Mouse (Mus musculus) thymus, postnatal 25 days (tissue): ENCODE measurements around the gene C1qtnf4.

Experiments used
- DNase-seq: peaks from one replicate; pipeline ENCODE4 v3.0.0; 2022

Gene C1qtnf4

DNA sequence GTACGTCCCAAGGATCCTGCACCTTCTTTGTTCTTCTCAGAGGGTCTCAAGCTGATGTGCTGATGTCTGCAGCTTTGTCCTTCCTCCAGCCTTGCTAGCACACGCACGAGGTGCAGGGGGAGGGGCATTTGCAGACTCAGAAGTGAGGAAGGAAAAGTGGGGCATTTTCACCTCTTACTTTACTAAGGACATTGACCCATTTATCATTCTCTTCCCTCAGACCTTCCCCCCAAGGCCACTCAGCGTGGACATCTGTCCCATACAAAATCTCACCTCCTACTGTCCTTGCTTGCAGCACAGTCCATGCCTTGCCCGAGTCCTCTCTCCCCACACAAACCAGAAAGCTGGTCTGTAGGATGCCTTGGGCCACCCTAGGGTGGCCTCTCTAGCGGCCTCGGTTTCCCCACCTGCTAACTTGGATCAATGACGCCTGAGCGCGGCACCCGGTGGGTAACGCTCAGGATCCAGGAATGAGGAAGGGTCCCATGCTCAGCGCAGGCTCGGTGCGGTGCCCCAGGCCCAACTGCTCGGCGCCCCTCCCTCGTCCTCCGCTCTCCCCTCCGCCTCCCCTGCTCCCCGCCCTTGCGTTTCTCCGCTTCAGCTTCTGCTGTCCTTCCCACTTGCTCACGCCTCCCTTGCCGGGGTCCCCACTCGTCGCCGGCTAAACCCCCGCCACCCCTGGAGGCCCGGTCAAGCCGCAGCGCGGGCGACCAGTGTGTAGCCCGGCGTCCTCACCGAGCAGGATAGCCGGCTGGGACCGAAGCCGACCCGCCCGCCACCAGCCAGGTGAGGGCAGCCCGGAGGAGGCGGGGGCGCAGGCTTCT lies at the start of gene C1qtnf4:
Gene C1qtnf4 (plus strand): TSS at position 643 of the 824 bp plus-strand sequence.
- no peak for DNase-seq

DNA sequence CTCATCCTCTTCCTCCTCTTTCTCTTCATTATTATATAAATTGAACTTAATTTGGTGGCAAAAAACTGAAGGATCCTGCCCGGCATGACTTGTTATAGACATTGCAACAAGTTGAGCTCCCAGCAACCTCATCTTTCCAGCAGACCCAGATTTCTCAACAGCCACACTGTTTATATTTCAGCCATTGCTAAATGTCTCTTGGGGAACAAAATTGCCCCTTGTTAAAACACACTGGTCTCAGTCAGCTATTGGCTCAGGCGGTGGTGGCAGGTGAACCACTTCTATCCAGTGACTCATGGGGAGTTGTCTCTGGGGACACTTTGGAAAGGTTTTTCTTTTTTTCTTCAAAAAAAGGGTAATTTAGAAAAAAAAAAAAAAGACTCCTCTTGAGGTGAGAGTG lies 47.0 kb upstream of the C1qtnf4 start:
- DNase-seq: no peak

GRCm38 (mm10) chr2:90843666-90844065 lies 42.0 kb upstream of the C1qtnf4 start:
- DNase-seq: no peak

DNA sequence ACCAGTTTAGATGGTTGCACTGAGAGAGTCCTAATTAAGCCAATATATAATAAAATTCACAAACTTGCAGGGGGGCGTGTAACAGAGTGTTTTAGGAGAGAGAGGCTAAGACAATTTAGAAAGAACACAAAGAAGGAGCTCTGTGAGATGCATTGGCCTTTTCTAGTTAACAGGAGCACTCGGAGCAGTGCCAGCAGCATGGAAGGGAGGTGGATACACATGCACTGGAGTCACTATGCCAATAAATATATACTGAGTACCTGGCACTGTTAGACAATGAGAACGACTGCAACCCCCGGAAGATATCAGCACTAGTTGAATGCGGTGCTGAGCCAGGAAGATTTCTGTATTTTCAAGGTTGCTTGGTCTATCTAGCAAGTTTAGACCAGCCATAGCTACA lies 41.4 kb upstream of the C1qtnf4 start:
- DNase-seq: no peak

DNA sequence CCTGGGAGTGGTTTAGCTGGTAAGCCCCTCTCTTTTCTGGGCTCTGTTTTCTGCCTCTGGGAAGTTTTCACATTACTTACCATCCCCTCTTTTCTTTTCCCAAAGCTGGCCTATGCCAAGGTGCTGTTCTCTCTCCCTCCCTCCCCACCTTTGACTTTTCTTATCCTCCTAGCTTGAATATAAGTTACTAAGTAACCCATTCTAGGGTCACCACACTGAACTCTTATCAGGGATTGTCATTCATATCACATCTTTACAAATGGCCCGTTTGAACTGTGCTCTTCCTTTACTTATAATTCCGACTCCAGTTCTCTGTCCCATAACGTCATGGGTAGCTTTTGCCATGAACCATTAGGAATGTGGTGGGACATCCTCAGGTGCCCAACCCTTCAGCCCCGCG lies 40.4 kb upstream of the C1qtnf4 start:
- DNase-seq: no peak

- DNase-seq: no peak
Measured at GRCm38 (mm10) chr2:90846171-90846570, 39.5 kb upstream of the C1qtnf4 start.

GRCm38 (mm10) chr2:90846597-90846954 lies 39.1 kb upstream of the C1qtnf4 start:
- DNase-seq: no peak

DNA sequence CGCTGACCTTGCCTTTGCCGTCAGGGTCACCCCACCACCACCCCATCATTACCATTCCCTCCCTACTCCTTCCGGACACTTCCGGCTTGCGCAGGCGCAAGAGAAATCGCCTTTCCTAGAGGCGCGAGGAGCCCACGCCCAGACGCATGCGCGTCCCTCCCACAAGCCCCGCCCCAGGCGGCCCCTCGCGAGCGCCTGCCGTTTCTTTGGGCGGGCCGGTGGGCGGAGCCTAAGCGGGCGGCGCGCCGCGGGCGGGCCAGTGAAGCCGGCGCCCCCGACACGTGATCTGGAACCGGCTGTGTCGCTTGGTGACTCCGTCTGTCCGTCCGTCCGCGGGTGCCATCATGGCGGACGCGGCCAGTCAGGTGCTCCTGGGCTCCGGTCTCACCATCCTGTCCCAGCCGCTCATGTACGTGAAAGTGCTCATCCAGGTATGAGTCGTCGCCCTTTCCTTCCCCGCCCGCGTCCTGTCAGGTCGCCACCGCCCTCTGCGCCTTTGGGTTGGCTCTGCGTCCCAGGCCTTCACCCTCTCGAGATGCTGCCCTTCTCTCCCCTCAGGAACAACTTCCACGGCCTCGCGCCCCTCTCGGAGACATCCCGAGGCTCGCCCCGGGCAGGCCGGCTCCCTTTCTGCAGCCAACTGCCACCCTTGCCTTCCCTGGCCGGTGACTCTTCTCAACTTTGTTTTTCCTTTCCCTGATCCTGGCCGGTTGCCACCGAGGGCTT lies 38.5 kb upstream of the C1qtnf4 start, which contains the start of gene Mtch2:
Gene Mtch2 (plus strand): TSS at position 201 of the 726 bp plus-strand sequence.
- DNase-seq: peak; percentile 98

DNA sequence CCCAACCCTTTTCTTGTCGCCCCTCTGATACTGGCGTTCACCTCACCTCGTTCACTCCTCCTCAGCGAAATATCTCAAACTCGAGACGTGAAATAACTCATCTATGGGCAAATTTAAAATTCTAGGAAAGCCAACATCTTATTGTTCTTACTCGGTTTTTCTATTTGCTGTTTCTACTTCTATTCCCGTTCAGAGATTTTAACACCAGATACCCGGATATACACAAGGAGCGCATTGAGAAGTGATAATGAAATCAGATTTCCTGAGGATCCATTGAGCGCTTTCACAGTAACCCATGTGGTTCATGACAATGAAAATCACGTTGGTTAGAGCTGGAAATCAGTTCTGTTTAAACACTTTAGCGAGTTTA lies 38.0 kb upstream of the C1qtnf4 start:
- DNase-seq: no peak

- no peak for DNase-seq
Measured at GRCm38 (mm10) chr2:90848331-90848730, 37.3 kb upstream of the C1qtnf4 start.

DNA sequence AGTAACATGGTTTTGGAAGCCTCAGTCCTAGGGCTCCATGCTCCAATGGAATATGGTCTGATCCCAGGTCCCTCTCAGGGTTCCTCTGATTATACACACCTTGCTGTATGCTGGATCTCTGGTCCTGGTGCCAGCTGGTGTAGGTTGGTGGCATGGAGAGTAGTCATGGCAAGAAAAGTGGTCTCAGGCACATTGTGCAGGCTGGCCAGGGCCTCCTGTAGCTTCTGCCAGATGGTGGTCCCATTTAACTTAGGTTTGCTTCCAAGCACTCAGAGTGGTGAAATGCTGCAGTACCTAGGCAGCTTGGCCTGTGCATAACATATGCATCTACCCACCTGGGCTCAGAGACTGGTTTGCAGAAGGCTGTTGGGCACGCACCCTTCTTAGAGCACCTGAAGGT lies 35.3 kb upstream of the C1qtnf4 start:
- DNase-seq: no peak

DNA sequence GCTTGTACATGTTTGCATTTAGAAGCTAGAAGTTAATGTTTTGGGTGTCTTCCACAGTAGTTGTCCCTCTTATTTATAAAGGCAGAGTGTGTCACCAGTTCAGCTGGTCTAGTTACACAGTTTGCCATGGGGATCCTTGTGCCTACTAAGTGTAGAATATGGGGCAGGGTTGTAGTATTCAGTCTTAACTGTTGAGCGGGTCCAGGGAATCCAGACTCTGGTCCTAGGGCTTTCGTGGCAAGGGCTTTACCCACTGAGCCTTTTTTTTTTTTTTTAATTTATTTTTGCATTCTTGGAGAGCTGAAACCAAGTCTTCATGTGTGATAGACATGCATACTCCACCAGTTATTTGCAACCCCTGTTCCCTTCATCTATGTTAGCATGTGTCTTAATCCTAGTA lies 24.2 kb upstream of the C1qtnf4 start:
- DNase-seq: no peak

GRCm38 (mm10) chr2:90864184-90864583 lies 21.5 kb upstream of the C1qtnf4 start:
- DNase-seq: no peak

DNA sequence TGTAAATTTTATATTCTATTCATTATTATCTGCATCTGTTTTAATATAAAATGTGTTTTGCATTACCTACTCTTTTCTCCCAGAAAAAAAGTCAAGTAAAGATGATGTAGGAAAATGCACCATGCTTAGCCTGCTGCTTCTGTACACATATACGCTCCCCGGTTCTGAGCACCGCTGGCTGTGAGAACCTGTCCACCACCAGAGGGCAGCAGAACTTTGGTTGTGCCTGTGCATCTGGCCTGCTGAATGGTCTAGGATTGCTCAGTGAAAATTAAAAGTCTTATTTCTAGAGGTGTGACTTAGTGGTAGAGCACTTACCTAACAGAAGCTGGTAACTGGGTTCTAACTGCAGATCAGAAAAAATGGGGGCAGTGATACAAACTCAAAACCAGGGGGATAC lies 19.1 kb upstream of the C1qtnf4 start:
- DNase-seq: peak; percentile 80

GRCm38 (mm10) chr2:90870136-90870601 lies 15.5 kb upstream of the C1qtnf4 start:
- DNase-seq: no peak

- no peak for DNase-seq
Measured at GRCm38 (mm10) chr2:90871180-90871961, 14.3 kb upstream of the C1qtnf4 start.

GRCm38 (mm10) chr2:90874025-90874424 lies 11.6 kb upstream of the C1qtnf4 start:
- DNase-seq: no peak

DNA sequence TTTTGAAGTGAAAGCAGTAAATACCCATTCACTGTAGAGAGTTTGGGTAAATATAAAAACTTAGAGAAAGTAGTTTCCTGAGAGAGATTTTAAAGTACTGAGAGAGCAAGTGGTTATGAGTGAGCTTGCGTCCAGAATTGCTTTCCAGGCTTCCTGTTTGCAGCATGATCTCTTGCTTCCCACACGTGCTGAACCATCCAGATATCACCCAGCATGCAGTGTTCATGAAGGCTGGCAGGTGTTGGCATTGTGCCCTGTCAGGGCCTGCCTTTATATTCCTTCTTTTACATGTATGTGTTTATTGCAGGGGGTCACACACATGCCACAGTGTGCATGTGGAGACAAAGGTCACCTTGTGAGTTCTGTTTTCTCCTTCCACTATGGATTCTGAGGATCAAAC lies 10.4 kb upstream of the C1qtnf4 start:
- no peak for DNase-seq

DNA sequence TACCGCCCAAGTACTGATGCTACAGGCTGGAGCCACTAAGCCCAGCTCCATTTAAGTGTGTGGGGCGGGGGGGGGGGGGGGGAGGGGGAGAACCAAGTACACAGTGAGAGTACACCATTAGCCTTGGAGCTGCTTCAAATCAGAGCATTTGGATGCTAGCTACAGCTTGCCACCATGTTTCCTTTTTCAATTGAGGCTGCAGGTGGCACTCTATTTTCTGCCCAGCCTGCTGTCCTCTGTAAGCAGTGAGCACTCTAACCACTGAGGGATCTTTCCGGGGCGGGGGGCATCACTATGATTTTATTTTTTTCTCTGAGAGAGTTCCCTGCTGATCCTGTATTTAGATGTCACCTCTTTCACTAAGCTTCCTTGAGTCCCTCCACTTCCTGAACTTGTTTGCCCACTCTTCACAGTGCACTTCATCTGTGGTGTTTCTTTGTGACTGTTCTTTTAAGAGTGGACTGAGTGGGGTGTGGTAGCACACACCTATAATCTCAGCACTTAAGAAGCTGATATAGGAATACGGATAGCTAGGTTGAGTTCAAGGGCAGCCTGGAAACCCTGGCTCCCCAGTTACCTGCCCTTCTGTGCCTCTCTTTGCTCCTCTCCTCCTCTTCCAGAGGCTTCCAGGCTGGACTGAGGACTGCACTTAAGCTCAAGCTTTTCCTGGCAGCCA lies 7.9 kb upstream of the C1qtnf4 start:
- no peak for DNase-seq

DNA sequence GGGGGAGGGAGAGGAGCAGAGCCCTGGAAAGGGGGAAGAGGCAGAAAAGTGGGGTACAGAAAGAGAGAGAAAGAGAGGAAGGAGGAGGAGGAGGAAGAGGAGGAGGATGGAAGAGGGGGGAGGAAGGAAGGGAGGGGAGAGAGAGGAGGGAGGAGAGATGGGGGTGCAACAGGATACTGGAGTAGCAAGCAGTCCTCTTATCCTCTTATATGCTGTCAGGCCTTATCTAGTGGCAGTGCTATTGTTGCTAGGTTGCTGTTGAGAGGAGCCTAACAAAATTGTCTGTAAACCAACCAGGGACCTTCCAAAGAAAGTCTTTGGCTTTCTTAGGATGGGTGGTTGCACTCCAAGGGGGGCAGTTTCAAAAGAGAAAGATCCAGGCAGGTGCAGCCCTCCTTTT lies 6.2 kb upstream of the C1qtnf4 start:
- DNase-seq: no peak

GRCm38 (mm10) chr2:90880144-90880785 lies 5.4 kb upstream of the C1qtnf4 start:
- DNase-seq: no peak

DNA sequence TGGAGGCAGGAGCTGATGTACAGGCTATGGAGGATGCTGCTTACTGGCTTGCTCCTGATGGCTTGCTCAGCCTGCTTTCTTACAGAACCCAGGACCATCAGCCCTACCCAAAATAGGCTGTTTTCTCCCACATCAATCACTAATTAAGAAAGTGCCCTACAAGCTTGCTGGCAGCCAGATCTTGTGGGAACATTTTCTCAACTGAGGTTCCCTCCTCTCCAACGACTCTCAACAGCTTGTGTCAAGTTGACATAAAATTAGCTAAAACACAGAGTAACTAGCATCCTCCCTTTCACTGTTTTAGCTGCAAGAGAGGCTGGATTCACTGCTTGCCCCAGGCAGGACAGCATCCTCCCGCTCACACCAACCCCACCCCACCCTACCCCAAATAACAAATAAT lies 3.8 kb upstream of the C1qtnf4 start:
- no peak for DNase-seq
